Mouse (Mus musculus) layer of hippocampus, adult 18-20 months (tissue): ENCODE results near the gene D10Wsu102e. TPM values are rescaled to one million over a fixed set of nuclear protein-coding genes. Genes with fewer than 3 reads are reported as not detected.

ENCODE experiments used
- DNase-seq, 2 experiments: peaks; one replicate each; pipeline ENCODE4 v3.0.0; 2022; ENCODE audit warnings: low spot score in 2 of 2
- total RNA-seq, 2 experiments: library from RNA; stranded (reverse); gene quantifications; 2 replicates each; pipeline ENCODE4 v1.2.3; 2021

The D10Wsu102e gene
- total RNA-seq, 2 experiments from 2014 or later = 2.8 to 3.0 TPM

DNA sequence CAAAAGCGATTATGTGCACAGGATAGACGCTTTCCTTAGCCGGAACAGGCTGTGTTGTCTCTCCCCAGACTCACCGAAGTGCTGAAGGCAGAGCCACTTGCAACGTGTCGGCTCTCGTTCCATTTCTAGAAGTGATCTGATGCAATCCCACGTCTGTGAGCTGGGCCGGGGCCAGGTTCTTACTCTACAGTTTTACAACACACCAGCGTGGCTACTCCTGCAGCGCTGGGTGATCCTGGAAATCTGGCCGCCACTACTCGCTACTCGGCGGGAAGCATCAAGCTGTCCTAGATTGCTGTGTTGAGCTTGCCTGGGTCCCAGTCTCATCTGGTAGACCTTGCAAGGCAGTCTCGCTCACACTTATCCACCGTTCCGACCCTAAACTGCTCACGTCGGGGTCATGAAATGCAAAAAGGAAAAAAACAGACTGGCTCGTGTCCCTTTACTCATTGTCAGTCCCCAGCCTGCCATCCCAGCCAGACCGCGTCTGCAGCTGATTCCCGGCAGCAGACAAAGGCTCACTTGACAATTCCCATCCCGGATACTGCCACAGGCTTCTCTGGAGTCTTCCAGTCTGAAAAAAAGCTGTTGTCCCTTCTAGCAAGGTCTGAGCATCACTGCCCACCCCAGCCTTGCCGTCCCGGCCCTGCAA is 173.4 kb downstream of the D10Wsu102e start:
- peak; percentile 14 to 53 for DNase-seq

DNA sequence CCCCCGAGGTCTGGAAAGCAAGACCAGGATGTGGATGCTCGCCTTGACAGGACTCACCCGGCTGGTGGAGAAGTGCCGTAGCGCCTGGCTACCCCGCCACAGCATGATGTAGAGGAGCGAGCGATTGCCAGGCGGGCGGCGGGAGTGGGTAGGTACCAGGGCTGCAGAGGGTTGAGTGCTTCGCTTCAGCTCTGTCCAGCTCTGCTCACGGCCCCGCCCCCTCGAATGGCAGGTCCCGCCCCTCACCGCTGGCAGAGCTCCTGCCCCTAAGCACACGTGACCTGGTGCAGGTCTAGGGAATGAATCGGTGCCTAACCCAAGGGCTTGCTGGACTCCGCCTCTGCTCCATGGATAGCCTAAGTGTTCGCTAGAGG is 173.9 kb downstream of the D10Wsu102e start, which contains the start of gene Aldh1l2:
Aldh1l2 (minus strand) TSS at position 231 of the 374 bp plus-strand sequence.
- peak; percentile 15 to 42 for DNase-seq

DNA sequence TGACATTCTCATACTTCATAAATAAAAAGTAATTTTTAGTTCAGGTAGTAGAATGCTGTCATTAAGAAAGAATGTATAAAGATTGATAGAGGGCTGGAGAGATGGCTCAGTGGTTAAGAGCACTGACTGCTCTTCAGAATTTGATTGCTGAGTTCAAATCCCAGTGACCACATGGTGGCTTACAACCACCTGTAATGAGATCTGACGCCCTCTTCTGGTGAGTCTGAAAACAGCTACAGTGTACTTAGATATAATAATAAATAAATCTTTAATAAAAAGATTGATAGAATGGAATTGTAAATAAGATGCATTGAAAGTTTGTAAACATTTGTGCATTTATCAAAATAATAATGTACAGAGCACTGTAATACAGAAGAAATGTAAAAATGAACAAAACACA is 176.4 kb downstream of the D10Wsu102e start:
- DNase-seq = no peak

Other genes with a start within 250 kb of the D10Wsu102e start
- gene Slc41a2, start 22.3 kb upstream of the D10Wsu102e start, total RNA-seq = 10 to 100 TPM; 22.4 to 25.4 TPM
- gene Aldh1l2, start 173.9 kb downstream of the D10Wsu102e start, total RNA-seq = 1 to 10 TPM; 1.6 to 1.9 TPM
- 10 to 100 TPM; 26.9 to 30.5 TPM for gene Washc4, start 183.5 kb downstream of the D10Wsu102e start, total RNA-seq